Mouse (Mus musculus): ENCODE measurements around the gene Gm20388.

Gene Gm20388

DNA sequence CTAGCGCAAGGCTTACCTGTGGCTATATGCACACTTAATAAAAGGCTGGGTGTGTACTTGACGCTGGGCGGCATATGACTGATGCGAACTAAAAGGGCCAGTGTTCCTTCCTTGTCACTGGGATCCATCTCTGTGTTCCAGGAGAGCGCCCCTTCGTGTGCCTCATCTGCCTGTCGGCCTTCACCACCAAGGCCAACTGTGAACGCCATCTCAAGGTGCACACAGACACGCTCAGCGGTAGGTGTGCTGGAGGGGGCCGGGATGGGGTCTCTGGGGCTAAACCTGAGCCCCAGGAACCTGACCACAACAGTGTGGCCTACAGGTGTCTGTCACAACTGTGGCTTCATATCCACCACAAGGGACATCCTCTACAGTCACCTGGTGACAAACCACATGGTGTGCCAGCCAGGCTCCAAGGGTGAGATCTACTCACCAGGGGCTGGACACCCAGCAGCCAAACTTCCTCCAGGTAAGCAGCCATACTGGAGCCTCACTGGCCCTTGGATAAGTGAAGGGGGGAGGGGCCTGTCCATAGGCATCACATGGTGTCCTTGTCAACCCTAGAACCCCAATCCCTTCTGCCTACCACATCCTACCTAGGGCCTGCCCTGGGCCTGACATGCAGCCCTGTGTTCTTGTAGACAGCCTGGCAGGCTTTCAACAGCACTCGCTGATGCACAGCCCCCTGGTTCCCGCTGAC lies 2424.3 kb downstream of the Gm20388 start:
- DNase-seq (ENCODE audit: low spot score in 2 of 2), result no peak

DNA sequence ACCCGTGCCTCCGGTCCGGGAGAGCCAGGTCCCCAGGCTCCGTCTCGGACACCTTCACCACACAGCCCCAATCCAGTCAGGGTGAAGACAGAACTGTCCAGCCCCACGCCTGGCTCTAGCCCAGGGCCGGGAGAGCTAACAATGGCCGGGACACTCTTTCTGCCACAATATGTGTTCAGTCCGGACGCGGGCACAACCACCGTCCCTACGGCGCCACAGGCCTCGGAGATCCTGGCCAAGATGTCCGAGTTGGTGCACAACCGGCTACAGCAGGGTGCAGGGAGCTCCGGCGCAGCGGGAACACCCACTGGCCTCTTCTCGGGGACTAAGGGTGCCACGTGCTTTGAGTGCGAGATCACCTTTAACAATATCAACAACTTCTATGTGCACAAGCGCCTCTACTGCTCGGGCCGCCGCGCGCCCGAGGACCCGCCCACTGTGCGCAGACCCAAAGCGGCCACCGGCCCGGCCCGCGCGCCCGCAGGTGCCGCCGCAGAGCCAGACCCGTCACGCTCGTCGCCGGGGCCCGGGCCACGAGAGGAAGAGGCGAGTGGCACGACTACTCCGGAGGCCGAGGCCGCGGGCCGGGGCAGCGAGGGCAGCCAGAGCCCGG lies 2425.1 kb downstream of the Gm20388 start:
- no peak for DNase-seq (ENCODE audit: low spot score in 2 of 2)

- no peak for DNase-seq (ENCODE audit: low spot score in 2 of 2)
These were observed 2425.7 kb downstream of the Gm20388 start for GRCm38 (mm10) chr8:122336251-122336910.

GRCm38 (mm10) chr8:122338852-122339251 lies 2428.2 kb downstream of the Gm20388 start:
- DNase-seq (ENCODE audit: low spot score in 2 of 2), result no peak

GRCm38 (mm10) chr8:122340761-122341160 lies 2430.1 kb downstream of the Gm20388 start:
- no peak for DNase-seq (ENCODE audit: low spot score in 2 of 2)

- no peak for DNase-seq (ENCODE audit: low spot score in 2 of 2)
These were observed 2431.1 kb downstream of the Gm20388 start for GRCm38 (mm10) chr8:122341790-122342189.

- no peak for DNase-seq (ENCODE audit: low spot score in 2 of 2)
These were observed 2431.7 kb downstream of the Gm20388 start for GRCm38 (mm10) chr8:122342362-122342761.

- DNase-seq (ENCODE audit: low spot score in 2 of 2), result no peak
These were observed 2432.2 kb downstream of the Gm20388 start for GRCm38 (mm10) chr8:122342806-122343209.

DNA sequence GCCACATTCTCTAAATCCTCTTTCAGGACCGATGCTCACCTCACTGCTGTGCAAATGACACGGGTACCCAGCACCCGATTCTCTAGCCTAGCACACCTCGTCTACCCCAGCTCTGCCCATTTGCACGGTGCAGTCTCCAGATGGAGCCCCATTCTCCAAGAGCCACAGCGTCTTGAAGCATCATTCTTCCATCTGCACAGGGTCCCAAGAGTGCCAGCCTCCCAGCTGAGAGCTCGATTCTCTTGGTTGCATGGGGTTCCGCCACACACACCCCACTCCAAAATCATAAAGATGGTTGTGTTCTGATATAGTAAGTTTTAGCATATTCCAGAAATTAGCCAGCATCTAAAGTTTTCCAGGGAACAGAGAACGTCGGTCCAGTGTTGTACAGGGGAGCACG lies 2432.7 kb downstream of the Gm20388 start:
- no peak for DNase-seq (ENCODE audit: low spot score in 2 of 2)

DNA sequence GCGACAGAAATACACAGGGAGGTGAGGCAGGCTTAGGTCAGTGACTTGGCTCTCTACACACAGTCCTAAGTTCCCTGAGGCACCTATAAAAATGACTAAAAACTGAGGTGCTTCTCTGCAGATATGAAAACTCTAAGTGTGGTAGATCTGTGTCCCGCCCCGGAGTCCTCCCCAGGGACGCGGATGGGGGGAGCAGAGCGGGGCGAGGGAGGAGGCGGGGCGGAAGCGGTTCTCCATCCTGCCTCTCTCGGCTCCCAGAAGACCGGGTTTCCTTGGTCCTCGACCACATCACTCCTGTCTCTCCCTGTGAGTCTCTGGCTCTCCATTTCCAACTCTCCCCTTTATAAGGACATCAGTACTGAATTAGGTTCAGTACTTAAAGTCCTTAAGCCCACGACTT lies 2433.1 kb downstream of the Gm20388 start:
- no peak for DNase-seq (ENCODE audit: low spot score in 2 of 2)

DNA sequence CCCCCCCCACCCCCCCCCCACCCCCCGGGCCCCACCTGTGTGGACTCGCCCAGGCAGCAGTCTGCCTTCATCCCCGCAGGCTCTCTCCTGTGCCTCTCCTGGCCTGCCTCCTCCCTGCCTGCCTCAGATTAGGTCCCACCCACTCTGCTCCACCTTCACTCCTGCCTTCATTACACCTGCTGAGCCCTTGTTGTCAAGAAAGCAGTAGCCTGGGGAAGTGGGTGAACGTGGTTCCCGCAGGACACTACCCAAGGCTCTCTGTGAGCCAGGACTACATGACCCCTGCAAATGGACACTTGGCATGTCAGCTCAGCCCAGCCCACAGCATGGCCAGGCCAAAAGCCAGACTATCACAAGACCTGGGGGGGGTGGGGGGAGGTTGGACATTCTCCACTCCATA lies 2433.6 kb downstream of the Gm20388 start:
- no peak for DNase-seq (ENCODE audit: low spot score in 2 of 2)

- DNase-seq (ENCODE audit: low spot score in 2 of 2), result no peak
These were observed 2434.8 kb downstream of the Gm20388 start for GRCm38 (mm10) chr8:122345181-122346095.

DNA sequence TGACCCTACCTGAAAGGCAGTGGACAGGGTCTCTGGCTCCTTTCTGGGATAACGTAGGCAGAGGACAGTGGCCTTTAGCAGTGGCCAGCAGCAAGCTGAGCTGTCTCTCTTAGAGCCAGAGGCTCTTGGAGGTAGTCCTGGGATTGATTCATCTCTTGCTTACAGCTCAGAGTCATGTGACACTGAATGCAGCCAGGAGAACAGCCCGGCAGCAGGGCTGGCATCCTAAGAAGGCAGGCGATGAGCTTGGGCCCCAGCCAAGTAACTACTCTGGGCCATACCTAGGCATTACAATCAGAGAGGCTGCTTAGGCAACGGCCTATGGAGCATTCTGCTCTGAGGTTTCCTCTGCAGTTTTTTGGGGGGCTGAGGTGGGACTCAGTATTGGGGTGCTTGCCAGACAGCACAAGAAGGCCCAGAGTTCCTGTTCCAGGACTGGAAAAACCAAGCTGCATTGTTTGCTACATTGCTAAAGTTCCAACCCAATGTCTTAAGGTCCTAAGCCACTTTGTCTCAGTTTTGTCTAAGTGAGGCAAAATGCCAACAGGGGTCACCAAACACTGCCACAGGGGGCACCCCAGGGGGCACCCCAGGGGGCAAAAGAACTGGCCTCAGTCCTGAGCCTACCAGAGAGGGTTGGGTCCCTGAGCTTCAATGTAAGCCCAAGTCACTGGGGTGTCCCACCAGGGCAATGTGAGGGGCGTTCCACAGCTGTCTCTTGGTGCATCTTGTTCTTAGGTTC lies 2437.3 kb downstream of the Gm20388 start:
- DNase-seq (ENCODE audit: low spot score in 2 of 2), result no peak

DNA sequence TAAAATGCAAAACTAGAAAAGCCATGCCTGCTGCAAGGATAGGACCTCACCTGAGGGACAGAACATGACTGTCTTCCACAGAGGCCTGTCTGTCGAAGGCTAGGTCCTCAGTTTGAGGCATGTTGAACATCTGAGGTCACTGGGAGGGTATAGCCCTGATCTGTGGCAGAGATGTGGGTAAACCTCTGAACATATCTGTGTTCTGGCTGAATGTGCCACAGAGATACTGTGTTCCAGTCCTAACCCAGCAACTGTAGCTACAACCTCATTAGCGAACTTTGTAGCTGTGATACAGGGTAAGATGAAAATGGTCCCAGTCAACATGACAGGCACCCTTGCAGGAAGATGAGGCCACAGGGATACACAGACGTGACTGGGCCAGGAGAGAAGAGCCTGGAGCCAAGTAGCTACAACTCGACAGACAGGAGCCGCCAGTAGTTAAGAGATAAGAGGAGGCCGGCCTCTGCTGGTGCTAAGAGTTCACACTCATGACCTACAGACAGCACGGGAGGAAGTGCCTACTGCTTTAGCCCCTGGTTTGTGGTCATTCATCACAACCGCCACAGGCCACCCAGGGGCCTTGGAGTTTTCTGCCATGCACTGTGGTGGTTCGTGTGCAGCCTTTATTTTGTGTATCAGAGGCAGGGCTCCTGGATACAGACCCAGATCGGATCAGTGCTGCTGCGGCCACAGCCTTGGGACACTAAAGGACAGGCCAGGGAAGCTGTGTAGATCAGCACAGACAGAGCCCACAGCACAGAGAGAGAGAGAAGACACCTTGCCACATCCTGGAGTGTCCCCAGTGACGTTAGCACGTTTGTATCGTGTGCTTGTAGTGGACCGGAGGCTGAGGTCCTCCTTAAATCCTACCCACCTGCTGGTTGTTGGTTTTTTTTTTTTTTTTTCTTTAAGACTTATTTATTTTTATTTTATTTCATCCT lies 2439.0 kb downstream of the Gm20388 start:
- DNase-seq (ENCODE audit: low spot score in 2 of 2), result no peak

DNA sequence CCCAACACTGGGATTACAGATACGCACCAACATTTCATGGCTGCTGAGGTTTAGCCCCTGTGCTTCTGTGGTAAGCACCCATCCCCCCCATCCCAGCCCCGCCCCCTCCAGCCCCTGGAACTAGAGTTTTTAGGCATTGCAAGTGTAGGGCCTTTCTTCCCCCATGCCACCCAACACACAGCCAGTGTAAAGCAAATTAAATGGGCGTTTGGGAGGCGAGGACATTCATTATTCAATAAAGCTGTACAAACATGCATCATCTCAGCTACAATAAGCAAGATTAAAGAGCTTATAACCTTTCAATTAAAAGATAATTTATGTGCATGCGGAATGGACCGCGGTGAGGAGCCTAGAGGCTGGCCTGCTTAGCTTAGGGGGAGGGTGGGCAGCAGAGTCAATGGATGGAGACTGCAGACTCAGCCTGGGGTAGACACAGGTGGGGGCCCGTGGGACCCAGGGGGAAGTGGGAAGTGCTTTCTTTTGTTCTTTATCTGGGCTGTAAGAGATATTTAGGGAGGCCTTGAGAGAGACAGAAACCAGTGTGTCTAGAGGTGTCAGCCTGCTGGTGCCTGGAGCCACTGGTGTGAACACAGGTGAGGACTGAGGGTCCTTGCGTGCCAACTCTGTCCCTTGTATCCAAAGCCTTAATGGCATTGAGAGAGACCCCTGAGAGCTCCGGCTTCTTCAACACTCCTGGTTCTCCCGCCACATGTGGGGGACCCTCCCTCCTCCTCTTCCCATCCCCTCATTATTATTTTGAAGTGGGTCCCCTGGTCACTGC lies 2439.9 kb downstream of the Gm20388 start:
- no peak for DNase-seq (ENCODE audit: low spot score in 2 of 2)

GRCm38 (mm10) chr8:122354157-122354556 lies 2443.5 kb downstream of the Gm20388 start:
- DNase-seq (ENCODE audit: low spot score in 2 of 2), result no peak

GRCm38 (mm10) chr8:122355642-122356606 lies 2445.3 kb downstream of the Gm20388 start:
- no peak for DNase-seq (ENCODE audit: low spot score in 2 of 2)

- DNase-seq (ENCODE audit: low spot score in 2 of 2), result no peak
These were observed 2446.6 kb downstream of the Gm20388 start for GRCm38 (mm10) chr8:122357202-122357601.
